Mouse (Mus musculus) testis, adult 10 weeks (tissue): ENCODE data around the gene Gm21028. TPM values are rescaled to one million over a fixed set of nuclear protein-coding genes. Genes with fewer than 3 reads are reported as not detected.

Source experiments
- polyA plus RNA-seq: library from polyadenylated mRNA; stranded (reverse); fragments of 350-450 nt; fragmentation: Illumina TruSeq; extraction: RNeasy Lipid Tissue Mini Kit (QIAGEN cat#74804); gene quantifications from one replicate; pipeline ENCODE4 v1.2.3, GENCODE M21; 2014; ENCODE audit warnings: low read depth, low replicate concordance

Gene Gm21028
- polyA plus RNA-seq = not detected

DNA sequence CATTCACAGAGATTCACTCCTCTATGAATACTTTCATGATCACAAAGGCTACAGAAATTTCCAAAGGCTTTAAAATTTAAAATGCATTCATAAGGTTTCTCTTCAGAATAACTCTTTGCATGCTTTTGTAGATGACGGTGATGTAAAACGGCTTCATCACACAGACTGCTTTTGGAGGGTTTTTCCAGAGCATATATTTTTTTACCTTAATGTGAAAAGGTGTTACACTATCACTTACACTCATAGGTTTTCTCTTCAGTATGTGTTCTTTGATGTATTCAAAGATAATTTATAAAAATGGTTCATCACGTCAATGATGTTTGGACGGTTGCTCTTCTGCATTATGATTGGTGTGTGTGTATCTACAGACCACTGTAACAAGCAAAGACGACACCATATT, at the start of gene Gm21028:
Gene Gm21028 (minus strand): TSS at position 101 of the 400 bp plus-strand sequence.

DNA sequence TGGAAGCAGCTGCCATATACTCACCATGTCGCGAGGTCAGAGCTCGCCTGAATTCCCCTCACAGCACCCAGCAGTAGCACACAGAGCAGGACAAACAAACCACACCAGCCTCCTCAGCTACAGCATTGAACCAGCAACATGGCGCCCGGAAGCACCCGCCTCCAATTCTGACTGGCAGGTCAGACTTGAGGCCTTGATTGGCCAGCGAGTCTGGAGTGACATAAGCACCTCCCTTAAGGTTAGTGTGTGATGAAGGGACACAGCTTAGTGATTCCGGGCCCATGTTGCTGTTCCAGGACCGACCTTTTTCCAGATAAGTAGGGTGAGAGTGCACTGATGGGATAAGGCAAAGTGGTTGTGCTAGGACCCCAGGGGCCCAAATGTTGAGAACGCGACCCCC, 14.0 kb upstream of the Gm21028 start, which contains the start of gene Zfp977:
Gene Zfp977 (minus strand): TSS at position 135 of the 400 bp plus-strand sequence.

Other genes starting within 250 kb of the Gm21028 start
- 13.1 TPM for gene 4933421I07Rik, start 130.5 kb downstream of the Gm21028 start, polyA plus RNA-seq
- gene Zfp141, start 72.8 kb downstream of the Gm21028 start, polyA plus RNA-seq = 19.4 TPM
- 13.2 TPM for gene Zfp977, start 14.0 kb upstream of the Gm21028 start, polyA plus RNA-seq
- 11.3 TPM for gene Zfp976, start 64.0 kb upstream of the Gm21028 start, polyA plus RNA-seq
- gene Zfp975, start 114.2 kb upstream of the Gm21028 start, polyA plus RNA-seq = 10.8 TPM
- 27.1 TPM for gene Gm17067, start 148.4 kb upstream of the Gm21028 start, polyA plus RNA-seq
- not detected for gene Vmn2r62, start 214.9 kb upstream of the Gm21028 start, polyA plus RNA-seq